Mouse (Mus musculus): ENCODE data around the gene Ptpn14. TPM values are rescaled to one million over a fixed set of nuclear protein-coding genes. Genes with fewer than 3 reads are reported as not detected.

The Ptpn14 gene
- total RNA-seq, 2 experiments from 2014 or later = 0.37 to 1.1 TPM

DNA sequence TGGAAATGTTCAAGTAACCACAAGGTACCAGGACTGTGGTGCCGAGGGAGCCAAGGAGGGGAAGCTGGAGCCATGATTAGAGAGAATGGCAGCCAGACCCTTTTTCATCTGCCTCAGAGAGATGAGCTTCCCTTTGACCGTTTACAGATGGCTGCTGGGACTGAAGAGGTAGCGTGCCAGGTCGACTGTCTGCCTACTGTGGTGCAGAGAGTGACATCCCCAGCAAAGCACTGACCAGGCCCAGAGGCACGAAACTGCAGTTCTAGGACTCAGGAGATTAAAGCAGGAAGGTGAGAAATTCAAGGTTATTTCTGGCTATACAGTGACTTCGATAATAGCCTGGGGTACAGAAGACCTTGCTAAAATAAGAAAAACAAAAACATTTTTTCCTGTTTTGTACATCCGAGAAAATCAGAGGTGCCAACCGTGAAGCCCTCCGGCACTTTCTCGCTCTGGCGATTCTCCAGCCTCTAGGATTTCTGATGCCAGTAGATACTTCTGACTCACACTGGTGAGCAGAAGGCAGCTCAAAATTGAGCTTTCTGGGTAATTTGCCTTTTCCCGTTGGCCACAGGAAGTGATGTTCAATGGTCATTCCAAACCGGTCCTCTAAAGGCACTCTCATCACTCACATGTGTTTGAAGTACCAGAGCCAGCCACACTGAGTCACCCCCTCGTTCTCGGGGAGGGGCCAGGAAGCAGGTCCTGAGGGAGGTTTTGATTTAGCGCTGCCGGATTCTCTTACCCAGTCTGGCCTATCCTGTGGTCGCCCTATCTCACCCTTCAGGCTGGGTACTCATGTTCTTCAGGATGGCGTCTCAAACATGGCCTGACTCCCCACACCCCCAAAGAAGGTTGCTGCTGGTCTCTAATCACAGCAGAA lies 11.9 kb upstream of the Ptpn14 start:
- peak; percentile 70 for ATAC-seq (replicated peaks; ENCODE audit: poor library complexity)

- ATAC-seq (replicated peaks; ENCODE audit: poor library complexity) = no peak
These were observed 10.5 kb upstream of the Ptpn14 start for GRCm38 (mm10) chr1:189717546-189717945.

DNA sequence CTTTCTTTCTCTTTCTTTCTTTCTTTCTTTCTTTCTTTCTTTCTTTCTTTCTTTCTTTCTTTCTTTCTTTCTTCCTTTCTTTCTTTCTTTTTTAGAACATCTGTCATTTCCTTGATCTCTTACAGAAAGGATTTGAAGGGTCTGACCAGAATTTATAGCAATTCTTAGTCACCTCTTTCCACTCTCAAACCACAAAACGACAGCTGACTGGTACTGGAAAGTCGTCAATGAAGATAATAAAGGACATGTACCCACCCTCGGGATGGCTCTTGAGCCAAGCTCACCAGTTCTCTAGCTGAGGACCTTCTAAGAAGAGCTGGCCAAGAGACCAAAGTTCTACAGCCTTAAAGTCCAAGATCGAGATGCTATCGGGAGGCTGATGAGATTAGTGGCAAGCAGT lies 9.5 kb upstream of the Ptpn14 start:
- no peak for ATAC-seq (replicated peaks; ENCODE audit: poor library complexity)

- ATAC-seq (replicated peaks; ENCODE audit: poor library complexity) = no peak
These were observed 1.9 kb upstream of the Ptpn14 start for GRCm38 (mm10) chr1:189726121-189726520.

DNA sequence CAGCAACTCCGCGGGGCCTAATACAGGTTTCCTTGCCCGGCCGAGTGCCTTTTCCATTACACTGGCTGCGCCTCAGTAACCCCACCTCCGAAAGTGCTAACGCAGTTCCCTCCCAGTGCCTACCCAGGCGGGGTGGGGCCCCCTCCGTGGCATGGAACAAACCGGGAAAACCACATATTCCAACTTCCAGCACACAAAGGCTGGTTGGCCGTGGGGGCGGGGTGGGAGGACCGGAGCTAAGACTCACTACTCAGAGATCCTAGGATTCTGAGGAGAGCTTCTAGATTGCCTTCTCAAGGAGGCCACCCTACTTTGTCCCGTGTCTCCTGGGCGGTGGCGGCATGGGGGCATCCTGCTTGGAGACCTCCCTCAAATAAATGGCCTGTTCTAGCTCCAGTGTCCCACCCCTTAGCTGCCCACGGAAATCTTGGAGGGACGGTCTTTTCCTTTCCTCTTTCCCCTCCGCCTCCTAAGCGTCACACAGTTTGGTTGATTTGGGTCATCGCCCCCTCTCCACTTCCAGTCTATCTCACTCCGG lies 653 bp upstream of the Ptpn14 start:
- ATAC-seq (replicated peaks; ENCODE audit: poor library complexity) = no peak

GRCm38 (mm10) chr1:189728784-189729115 lies 682 bp downstream of the Ptpn14 start:
- no peak for ATAC-seq (replicated peaks; ENCODE audit: poor library complexity)

GRCm38 (mm10) chr1:189729141-189729815 lies 1.2 kb downstream of the Ptpn14 start:
- no peak for ATAC-seq (replicated peaks; ENCODE audit: poor library complexity)

DNA sequence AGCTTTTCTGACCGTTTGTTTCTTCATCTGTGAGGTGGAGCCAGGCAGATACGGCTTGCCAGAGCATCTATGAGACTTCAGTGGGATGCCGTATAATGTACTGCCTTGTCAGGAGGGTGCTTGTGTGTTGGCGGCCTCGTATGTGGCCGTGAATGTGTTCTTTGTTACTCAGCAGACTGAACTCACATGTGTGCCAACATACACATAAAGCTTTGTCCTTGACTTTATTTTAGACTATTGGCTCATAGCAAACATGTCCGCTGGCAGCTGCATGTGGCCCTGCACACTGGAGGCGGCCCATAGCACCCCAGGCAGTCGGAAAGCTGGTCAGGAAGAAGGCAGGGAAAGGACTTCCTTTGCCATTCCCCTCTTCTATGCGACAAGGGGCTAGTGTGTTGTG lies 3.6 kb downstream of the Ptpn14 start:
- ATAC-seq (replicated peaks; ENCODE audit: poor library complexity) = no peak

GRCm38 (mm10) chr1:189732156-189732555 lies 4.1 kb downstream of the Ptpn14 start:
- ATAC-seq (replicated peaks; ENCODE audit: poor library complexity) = no peak

- ATAC-seq (replicated peaks; ENCODE audit: poor library complexity) = no peak
These were observed 12.0 kb downstream of the Ptpn14 start for GRCm38 (mm10) chr1:189740075-189740474.

DNA sequence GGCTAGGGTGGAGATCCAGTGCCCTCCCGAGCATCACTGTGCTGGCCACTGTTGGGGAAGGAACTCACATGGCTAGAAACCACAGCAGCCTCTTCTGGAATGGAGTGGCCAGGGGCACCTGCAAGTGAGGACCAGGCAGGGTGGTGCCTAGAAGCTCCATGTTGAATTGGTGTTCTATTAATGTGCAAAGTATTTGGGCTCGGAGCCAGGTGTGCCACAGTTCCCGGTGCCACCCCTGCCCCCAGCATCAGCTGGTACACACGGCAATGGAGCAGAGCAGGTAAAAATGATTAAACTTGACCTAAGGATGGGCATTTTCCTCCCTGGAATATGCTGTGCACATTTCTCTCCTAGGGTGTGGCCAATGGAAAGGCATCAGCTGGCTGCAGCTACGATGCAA lies 14.0 kb downstream of the Ptpn14 start:
- ATAC-seq (replicated peaks; ENCODE audit: poor library complexity) = no peak

- no peak for ATAC-seq (replicated peaks; ENCODE audit: poor library complexity)
These were observed 15.1 kb downstream of the Ptpn14 start for GRCm38 (mm10) chr1:189743136-189743535.

- ATAC-seq (replicated peaks; ENCODE audit: poor library complexity) = no peak
These were observed 17.0 kb downstream of the Ptpn14 start for GRCm38 (mm10) chr1:189744914-189745710.

DNA sequence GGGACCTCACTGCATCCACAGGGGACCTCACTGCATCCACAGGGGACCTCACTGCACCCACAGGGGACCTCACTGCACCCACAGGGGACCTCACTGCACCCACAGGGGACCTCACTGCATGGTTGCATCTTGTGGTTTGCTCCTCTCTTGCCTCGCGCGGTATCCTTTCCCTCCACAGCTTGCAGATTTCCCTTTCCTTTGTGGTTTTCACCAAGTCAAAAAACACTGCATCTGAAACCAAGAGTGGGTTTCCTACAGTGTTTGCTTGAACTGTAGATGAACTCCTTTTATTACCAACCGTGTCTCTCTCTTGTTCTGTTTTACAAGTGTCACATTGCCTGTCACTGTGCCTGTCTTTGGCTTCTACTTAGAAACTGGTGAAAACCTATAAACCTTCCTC lies 18.5 kb downstream of the Ptpn14 start:
- ATAC-seq (replicated peaks; ENCODE audit: poor library complexity) = peak; percentile 56

- ATAC-seq (replicated peaks; ENCODE audit: poor library complexity) = no peak
These were observed 21.7 kb downstream of the Ptpn14 start for GRCm38 (mm10) chr1:189749789-189750188.

GRCm38 (mm10) chr1:189750233-189750632 lies 22.2 kb downstream of the Ptpn14 start:
- ATAC-seq (replicated peaks; ENCODE audit: poor library complexity) = no peak

DNA sequence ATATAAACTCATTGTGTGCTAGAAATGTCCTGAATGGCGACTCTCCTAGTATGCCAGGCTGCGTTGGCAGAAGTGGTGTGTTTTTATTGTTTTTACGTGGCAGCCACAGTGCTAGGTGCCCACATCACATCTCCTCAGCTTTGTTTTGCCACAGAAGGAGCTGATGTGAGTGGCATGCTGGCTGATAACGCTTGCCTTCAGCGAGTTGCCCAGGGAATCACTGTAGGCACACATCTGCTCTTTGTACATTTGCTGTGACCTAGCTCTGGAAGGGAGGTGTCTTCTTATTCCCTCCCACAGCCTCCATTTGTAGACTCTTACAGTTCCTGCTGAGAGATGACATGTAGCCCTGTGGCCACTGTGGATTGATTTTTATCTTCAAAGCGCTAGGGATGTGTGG lies 24.2 kb downstream of the Ptpn14 start:
- ATAC-seq (replicated peaks; ENCODE audit: poor library complexity) = peak; percentile 60

DNA sequence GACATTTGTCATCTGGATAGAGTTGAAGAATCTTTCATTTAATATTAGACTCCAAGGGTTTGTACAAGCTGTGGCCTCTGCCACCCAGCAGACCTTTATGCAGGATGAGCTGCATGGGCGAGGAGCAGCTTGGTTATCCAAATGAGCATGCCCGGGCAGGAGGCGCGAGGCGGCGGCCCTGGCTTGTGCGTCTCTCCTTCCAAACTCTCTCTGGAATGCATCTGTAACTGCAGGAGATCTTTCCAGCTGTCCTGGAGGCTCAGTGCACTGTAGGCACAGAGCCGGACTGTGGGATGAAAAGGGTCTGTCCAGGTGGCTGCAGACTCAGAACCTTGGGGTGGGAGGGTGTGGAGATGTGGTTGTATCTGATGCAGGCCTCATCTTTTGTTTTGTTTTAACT lies 27.0 kb downstream of the Ptpn14 start:
- ATAC-seq (replicated peaks; ENCODE audit: poor library complexity) = no peak

GRCm38 (mm10) chr1:189756306-189757053 lies 28.4 kb downstream of the Ptpn14 start:
- peak; percentile 81 for ATAC-seq (replicated peaks; ENCODE audit: poor library complexity)

- peak; percentile 64 for ATAC-seq (replicated peaks; ENCODE audit: poor library complexity)
These were observed 29.0 kb downstream of the Ptpn14 start for GRCm38 (mm10) chr1:189757054-189757408.

DNA sequence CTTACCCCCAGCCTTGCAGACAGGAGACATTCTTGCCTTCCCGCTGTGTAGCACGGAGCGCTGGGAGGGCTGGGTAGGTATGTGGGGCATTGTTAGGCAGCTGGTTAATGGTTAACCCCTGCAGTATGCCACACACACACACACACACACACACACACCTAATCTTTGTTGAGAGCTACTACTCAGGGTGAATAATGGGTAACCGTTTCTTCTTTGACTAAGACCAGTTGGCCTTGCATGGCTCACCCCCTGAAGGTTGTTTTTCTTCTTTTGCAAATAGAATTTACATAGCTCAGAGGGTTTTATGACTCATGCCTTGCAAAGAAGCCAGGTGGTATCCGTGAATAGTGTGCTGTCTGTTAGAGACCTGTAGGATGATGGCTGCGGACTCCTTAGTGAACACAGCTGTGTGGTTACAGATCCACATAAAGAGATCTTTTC lies 33.5 kb downstream of the Ptpn14 start:
- ATAC-seq (replicated peaks; ENCODE audit: poor library complexity) = no peak

Measured in megakaryocyte progenitor cell, adult 5-6 weeks (primary cell).